Mouse (Mus musculus) bone marrow, adult 2 months (tissue): ENCODE measurements around the gene Dennd4c.

Experiments
- CTCF ChIP-seq: fragments of 200-500 bp; IDR thresholded peaks from 2 replicates; pipeline ENCODE4 v1.5.1; 2011; ENCODE audit warnings: low read length, control low read depth; ENCODE audit not compliant: control insufficient read depth, insufficient read depth
- POLR2A ChIP-seq: fragments of 200-500 bp; IDR thresholded peaks from 2 replicates; pipeline ENCODE4 v1.6.1; 2011; ENCODE audit warnings: low read depth, mild to moderate bottlenecking, control low read depth, low read length, borderline replicate concordance; ENCODE audit not compliant: control insufficient read depth

DNA sequence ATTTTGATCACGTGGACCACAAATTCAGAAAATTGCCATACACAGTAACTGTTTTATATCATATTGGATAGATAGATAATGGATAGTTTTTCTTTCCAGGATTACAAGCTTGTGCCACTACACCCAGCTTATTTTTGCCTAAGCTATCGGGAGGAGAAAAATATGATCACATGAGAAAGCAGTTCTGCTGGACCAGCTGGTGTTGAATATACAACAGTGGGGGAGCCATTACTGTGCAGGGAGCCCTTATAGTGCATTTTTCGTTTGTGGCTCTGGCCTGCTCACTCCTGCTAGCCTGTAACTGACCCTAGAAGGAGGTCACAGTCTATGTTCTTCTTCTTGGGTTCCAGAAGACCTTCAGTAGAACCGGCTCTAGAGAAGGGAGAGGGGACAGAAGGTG is 124.7 kb downstream of the Dennd4c start:
- TF ChIP-seq CTCF = no peak
- TF ChIP-seq POLR2A = no peak
